8 mouse cellular contexts compared by ENCODE assay signal in genomic region chr7:112023150-112023600, GRCm38 (mm10). TPM values are rescaled to one million over a fixed set of nuclear protein-coding genes. Genes with fewer than 3 reads are reported as not detected.
A peak's percentile ranks its signal among the peaks of the same experiment; 100 is the strongest.
DNase-seq lines count a peak whose midpoint lies in the region; ATAC-seq and TF ChIP-seq lines count a peak whose summit lies in the region.

Gene Usp47, plus strand, starts transcription at chr7:112023504.

- no peaks in the 10 kb centered on the region for H3K27me3 ChIP-seq in embryonic facial prominence, embryonic 15.5 days
- H3K27me3 ChIP-seq in kidney, embryonic 14.5 days (ENCODE audit: control insufficient read depth, insufficient read depth, low read length): no peaks in the 10 kb centered on the region
- H3K27me3 ChIP-seq in limb, embryonic 14.5 days (ENCODE audit: control insufficient read depth, insufficient read depth, low read length): no peaks in the 10 kb centered on the region
- H3K27me3 ChIP-seq in midbrain, embryonic 16.5 days (ENCODE audit: control insufficient read depth, insufficient read depth, low read depth, low read length): no peaks in the 10 kb centered on the region
- no peaks in the 10 kb centered on the region for H3K27me3 ChIP-seq in spleen, adult 2 months (ENCODE audit: control insufficient read depth, insufficient read depth, low read length)

- peak within 1 kb of the TSS; percentile 83 for H3K4me2 ChIP-seq in embryonic facial prominence, embryonic 15.5 days (replicated peaks)
- H3K4me2 ChIP-seq in kidney, embryonic 14.5 days (replicated peaks; ENCODE audit: low read depth, low read length): peak within 1 kb of the TSS; percentile 91
- H3K4me2 ChIP-seq in limb, embryonic 14.5 days (replicated peaks; ENCODE audit: low read depth, low read length, severe bottlenecking): peak within 1 kb of the TSS; percentile 62
- H3K4me2 ChIP-seq in midbrain, embryonic 16.5 days (ENCODE audit: low read length): peak within 1 kb of the TSS; percentile 73

- ATAC-seq in embryonic facial prominence, embryonic 15.5 days (ENCODE audit: insufficient number of reproducible peaks, low FRiP score, low TSS enrichment, low read depth): peak; percentile 92
- peak; percentile 91 for ATAC-seq in kidney, embryonic 14.5 days (ENCODE audit: low FRiP score, low TSS enrichment)
- peak; percentile 88 for ATAC-seq in limb, embryonic 14.5 days (ENCODE audit: low FRiP score, low read depth)
- ATAC-seq in midbrain, embryonic 16.5 days: peak; percentile 93

- H3K4me1 ChIP-seq in bone marrow macrophage, adult 2 months (ENCODE audit: control insufficient read depth, insufficient read depth, low read length): peaks cover 20% of the 10 kb centered on the region
- H3K4me1 ChIP-seq in embryonic facial prominence, embryonic 15.5 days: peaks cover 33% of the 10 kb centered on the region
- H3K4me1 ChIP-seq in kidney, embryonic 14.5 days (ENCODE audit: control insufficient read depth, insufficient read depth, low read length): peaks cover 30% of the 10 kb centered on the region
- H3K4me1 ChIP-seq in limb, embryonic 14.5 days (ENCODE audit: control insufficient read depth, insufficient read depth, low read length): peaks cover 25% of the 10 kb centered on the region
- peaks cover 36% of the 10 kb centered on the region for H3K4me1 ChIP-seq in midbrain, embryonic 16.5 days (ENCODE audit: control insufficient read depth, insufficient read depth, low read length)
- H3K4me1 ChIP-seq in spleen, adult 2 months (ENCODE audit: control insufficient read depth, insufficient read depth, insufficient read length): peaks cover 3% of the 10 kb centered on the region

- H3K27ac ChIP-seq in bone marrow macrophage, adult 2 months (ENCODE audit: insufficient read depth, low read depth, low read length): peak within 1 kb of the TSS; percentile 78
- peak within 1 kb of the TSS; percentile 97 for H3K27ac ChIP-seq in embryonic facial prominence, embryonic 15.5 days (replicated peaks)
- H3K27ac ChIP-seq in kidney, embryonic 14.5 days (ENCODE audit: low read depth, low read length): peak within 1 kb of the TSS; percentile 96
- peak within 1 kb of the TSS; percentile 99 for H3K27ac ChIP-seq in limb, embryonic 14.5 days (replicated peaks; ENCODE audit: low read depth, low read length)
- peak within 1 kb of the TSS; percentile 98 for H3K27ac ChIP-seq in midbrain, embryonic 16.5 days (ENCODE audit: low read length)
- peak within 1 kb of the TSS; percentile 93 for H3K27ac ChIP-seq in spleen, adult 2 months (ENCODE audit: insufficient read depth, low read length)

- H3K4me3 ChIP-seq in bone marrow macrophage, adult 2 months (ENCODE audit: insufficient read depth, low read length): peak within 1 kb of the TSS; percentile 100
- H3K4me3 ChIP-seq in embryonic facial prominence, embryonic 15.5 days (replicated peaks): peak within 1 kb of the TSS; percentile 80
- peak within 1 kb of the TSS; percentile 93 for H3K4me3 ChIP-seq in kidney, embryonic 14.5 days (ENCODE audit: low read length)
- H3K4me3 ChIP-seq in limb, embryonic 14.5 days (replicated peaks; ENCODE audit: low read length): peak within 1 kb of the TSS; percentile 97
- peak within 1 kb of the TSS; percentile 76 for H3K4me3 ChIP-seq in midbrain, embryonic 16.5 days (ENCODE audit: low read depth, low read length)
- peak within 1 kb of the TSS; percentile 94 for H3K4me3 ChIP-seq in spleen, adult 2 months (ENCODE audit: extremely low read depth, insufficient read depth, insufficient read length)

- WGBS in embryonic facial prominence, embryonic 15.5 days: under 1% methylated on average over 53 of the region's 54 CpGs
- under 1% methylated on average over 53 of the region's 54 CpGs for WGBS in kidney, embryonic 14.5 days
- WGBS in limb, embryonic 14.5 days: 0% methylated on average over 11 of the region's 54 CpGs
- 0% methylated on average over 44 of the region's 54 CpGs for WGBS in midbrain, embryonic 16.5 days
- whole genome bisulfite sequencing in spleen, adult 2 months: 1% methylated on average over 52 of the region's 54 CpGs

- TF ChIP-seq POLR2A in bone marrow macrophage, adult 2 months (IDR thresholded peaks at IDR 0.05; ENCODE audit: borderline replicate concordance, low read depth, low read length): peak; percentile 93
- TF ChIP-seq POLR2A in limb, embryonic 14.5 days (IDR thresholded peaks at IDR 0.05; ENCODE audit: borderline replicate concordance, extremely low read depth, insufficient read depth, insufficient read length): peak; percentile 81; the same call in 1 of the 2 replicates
- peak; percentile 35; the same call in 1 of the 2 replicates for TF ChIP-seq POLR2A in spleen, adult 2 months (IDR thresholded peaks at IDR 0.05; ENCODE audit: low read depth, low read length)

- no peaks in the 10 kb centered on the region for H3K9me3 ChIP-seq in embryonic facial prominence, embryonic 15.5 days (replicated peaks)
- H3K9me3 ChIP-seq in kidney, embryonic 14.5 days (ENCODE audit: control insufficient read depth, low read length): no peaks in the 10 kb centered on the region
- H3K9me3 ChIP-seq in limb, embryonic 14.5 days (ENCODE audit: control insufficient read depth, low read length): no peaks in the 10 kb centered on the region
- H3K9me3 ChIP-seq in midbrain, embryonic 16.5 days (replicated peaks; ENCODE audit: control insufficient read depth, low read length, poor library complexity, severe bottlenecking): no peaks in the 10 kb centered on the region

- peak; percentile 86 to 89 for DNase-seq in B cell, adult 2 months
- peak; percentile 78 to 82 for DNase-seq in heart, adult 9 months (ENCODE audit: low spot score in 2 of 2)
- peak; percentile 75 for DNase-seq in limb, embryonic 14.5 days (ENCODE audit: low spot score)
- peak; percentile 57 to 75 for DNase-seq in spleen, adult 2 months (ENCODE audit: low read depth in 1 of 2, low spot score in 2 of 2)

- no peak; the same call in 1 of the 2 replicates for TF ChIP-seq CTCF in bone marrow macrophage, adult 2 months (IDR thresholded peaks at IDR 0.05; ENCODE audit: low read depth, low read length)
- peak; percentile 69; the same call in 1 of the 2 replicates for TF ChIP-seq CTCF in spleen, adult 2 months (IDR thresholded peaks at IDR 0.05; ENCODE audit: extremely low read depth, insufficient read depth, insufficient read length, insufficient replicate concordance)

- no peaks in the 10 kb centered on the region for H3K36me3 ChIP-seq in embryonic facial prominence, embryonic 15.5 days
- no peaks in the 10 kb centered on the region for H3K36me3 ChIP-seq in kidney, embryonic 14.5 days (ENCODE audit: control insufficient read depth, insufficient read depth, low read length)
- peaks cover 4% of the 10 kb centered on the region; the same call in 1 of the 2 replicates for H3K36me3 ChIP-seq in limb, embryonic 14.5 days (ENCODE audit: control insufficient read depth, insufficient read depth, low read length)
- no peaks in the 10 kb centered on the region for H3K36me3 ChIP-seq in midbrain, embryonic 16.5 days (ENCODE audit: control insufficient read depth, insufficient read depth, low read length)
- no peaks in the 10 kb centered on the region for H3K36me3 ChIP-seq in spleen, adult 2 months (ENCODE audit: control insufficient read depth, insufficient read depth, low read length)

- peak within 1 kb of the TSS; percentile 98 for H3K9ac ChIP-seq in embryonic facial prominence, embryonic 15.5 days
- peak within 1 kb of the TSS; percentile 98 for H3K9ac ChIP-seq in kidney, embryonic 14.5 days (ENCODE audit: low read depth, low read length)
- H3K9ac ChIP-seq in limb, embryonic 14.5 days (ENCODE audit: low read depth, low read length, severe bottlenecking): peak within 1 kb of the TSS; percentile 99
- H3K9ac ChIP-seq in midbrain, embryonic 16.5 days (ENCODE audit: low read depth, low read length): peak within 1 kb of the TSS; percentile 98

RNA-seq across cellular contexts. Expression of gene Usp47, which starts in this region (rescaled TPM):
- 36.2 and 39.2 TPM in 2 replicates for polyA plus RNA-seq in bone marrow macrophage, adult 2 months (2012; ENCODE audit: insufficient read depth, insufficient read length, missing spikeins)
- 60.3 and 62.6 TPM in 2 replicates for polyA plus RNA-seq in embryonic facial prominence, embryonic 15.5 days (2015; fragmentation: Nextera tagmentation; extraction: Ambion mirVana)
- 31.9 and 80.9 TPM in 2 replicates for polyA plus RNA-seq in kidney, embryonic 14.5 days (2014; fragmentation: Nextera tagmentation; extraction: Ambion mirVana)
- polyA plus RNA-seq in limb, embryonic 14.5 days (2012; rRNA removed): 42.0 and 51.9 TPM in 2 replicates
- polyA plus RNA-seq in limb, embryonic 14.5 days (2014; fragmentation: Nextera tagmentation; extraction: Ambion mirVana): 81.2 and 89.5 TPM in 2 replicates
- polyA plus RNA-seq in midbrain, embryonic 16.5 days (2015; fragmentation: Nextera tagmentation; extraction: Ambion mirVana): 78.4 and 85.8 TPM in 2 replicates
- 4.2 and 5.2 TPM in 2 replicates for polyA plus RNA-seq in spleen, adult 2 months (2012; rRNA removed)

Comparison
In these comparisons a context has a peak if more than half of its experiments do, and no peak if none do; other contexts are left out.
1. Peak in every context shown above with its lines: DNase-seq, ATAC-seq, H3K4me3 ChIP-seq and H3K27ac ChIP-seq.
2. POLR2A ChIP-seq: peak in every context shown above with its lines; median percentile 93 in bone marrow macrophage, adult 2 months; 81 in limb, embryonic 14.5 days; 35 in spleen, adult 2 months.